Mouse (Mus musculus): ENCODE results near the gene Rnf144a.

Gene Rnf144a

DNA sequence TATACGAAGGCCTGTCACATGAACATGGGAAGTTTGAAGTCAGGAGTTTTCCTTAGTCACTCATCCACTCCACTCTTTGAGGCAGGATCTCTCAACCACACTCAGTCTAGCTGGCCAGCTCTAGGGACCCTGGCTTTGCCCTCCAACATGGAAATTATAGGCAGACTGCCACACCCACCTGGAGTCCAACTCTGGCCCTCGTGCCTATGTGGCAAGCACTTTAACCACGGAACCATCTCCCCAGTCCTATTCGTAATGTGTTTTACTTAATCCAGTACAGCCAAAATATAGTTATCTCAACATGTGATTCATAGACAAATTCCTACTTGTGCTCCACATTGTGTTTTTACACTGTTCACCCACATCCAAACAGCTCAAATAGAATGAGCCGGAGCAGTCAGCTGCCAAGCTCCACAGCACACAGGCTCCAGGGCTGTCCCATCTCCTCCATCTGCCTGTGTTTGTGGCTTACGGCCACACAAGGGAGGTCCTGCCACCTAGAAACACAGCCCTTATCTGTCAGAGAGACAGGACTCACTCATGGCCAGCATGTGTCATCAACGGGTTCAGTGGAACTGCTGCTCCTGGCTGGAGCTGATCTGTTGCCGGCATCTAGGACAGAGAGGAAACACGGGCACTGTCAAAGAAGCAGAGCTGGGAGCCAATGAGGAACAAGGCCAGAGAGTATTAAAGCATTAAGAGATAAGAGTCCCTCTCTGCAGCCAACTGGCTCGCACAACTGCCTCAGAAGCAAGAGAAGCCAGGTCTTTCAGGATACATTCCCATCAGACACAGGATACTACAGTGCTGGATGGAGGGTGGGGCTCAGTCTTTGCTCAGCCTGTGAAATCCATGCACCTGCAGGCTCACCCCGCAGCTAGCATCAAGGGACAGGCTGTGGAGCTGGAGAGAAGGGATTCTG, 10.0 kb downstream of the Rnf144a start:
- no peak for DNase-seq

DNA sequence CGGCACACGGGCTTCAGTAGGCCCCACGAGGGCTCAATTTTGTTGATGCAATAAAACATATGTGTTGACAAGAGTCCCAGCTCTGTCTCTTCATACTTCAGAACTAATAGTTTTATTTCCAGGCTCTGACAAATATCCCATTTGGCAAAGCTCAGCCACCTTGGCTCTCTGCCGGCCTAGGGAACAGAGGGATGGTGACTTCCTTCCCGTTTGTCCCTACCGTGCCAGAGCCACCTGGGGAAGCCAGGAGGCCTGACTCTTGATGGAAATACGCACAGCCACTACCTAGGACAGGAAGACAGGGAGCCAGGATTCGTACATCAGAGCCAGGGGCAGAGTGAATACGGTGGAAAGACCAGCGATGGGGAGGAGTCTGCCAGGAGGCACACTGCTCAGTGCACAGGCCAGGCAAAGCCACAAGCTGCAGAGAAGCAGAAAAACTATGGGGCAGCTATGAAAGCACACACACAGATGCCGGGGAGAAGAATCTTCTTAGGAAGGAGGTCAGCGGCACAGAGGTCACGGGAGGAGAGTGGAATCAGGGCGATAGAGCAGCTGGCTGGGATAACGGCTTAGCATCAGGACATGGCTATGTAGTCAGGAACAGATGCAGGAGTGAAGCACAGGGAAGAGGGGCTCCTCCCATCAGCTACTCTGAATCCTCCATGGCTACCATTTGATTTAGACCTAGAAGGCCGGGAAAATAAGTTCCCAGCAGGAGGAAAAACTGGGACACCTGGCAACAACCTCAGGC, 11.5 kb downstream of the Rnf144a start:
- DNase-seq = no peak

DNA sequence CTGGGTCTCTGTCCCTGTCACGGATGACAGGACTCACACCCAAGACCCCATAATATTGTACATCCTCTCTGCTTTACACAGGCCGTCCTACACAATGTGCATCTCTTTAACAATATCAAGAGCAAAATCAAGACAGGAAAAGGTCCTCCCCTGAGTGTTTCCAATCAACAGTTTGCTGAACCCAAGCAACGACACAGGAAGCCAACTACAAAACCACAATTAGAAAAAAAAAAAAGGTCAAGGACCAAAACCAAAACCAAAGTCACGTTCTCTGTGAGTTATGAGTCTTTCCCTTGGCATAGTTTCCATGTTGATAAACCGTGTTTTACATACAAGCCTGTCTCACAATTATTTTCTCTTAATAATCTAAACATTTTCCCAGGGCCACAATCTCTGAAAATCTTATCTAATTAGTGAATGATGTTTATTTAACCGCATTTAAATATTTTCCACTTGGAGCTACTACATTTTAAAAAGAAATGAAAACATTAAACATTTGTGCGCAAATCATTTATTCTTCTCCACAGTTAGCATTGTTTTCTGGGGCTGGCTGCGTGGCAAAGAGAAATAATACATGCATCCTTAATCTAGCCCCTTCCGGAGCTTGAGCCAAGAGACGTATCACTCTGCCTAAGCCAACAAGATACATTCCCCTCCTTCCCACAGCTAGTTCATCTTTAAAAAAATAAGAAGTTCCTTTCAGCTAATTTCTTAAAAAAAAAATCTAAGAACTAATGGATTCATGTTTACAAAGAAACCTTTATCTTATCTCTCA, 13.2 kb downstream of the Rnf144a start:
- DNase-seq = no peak

DNA sequence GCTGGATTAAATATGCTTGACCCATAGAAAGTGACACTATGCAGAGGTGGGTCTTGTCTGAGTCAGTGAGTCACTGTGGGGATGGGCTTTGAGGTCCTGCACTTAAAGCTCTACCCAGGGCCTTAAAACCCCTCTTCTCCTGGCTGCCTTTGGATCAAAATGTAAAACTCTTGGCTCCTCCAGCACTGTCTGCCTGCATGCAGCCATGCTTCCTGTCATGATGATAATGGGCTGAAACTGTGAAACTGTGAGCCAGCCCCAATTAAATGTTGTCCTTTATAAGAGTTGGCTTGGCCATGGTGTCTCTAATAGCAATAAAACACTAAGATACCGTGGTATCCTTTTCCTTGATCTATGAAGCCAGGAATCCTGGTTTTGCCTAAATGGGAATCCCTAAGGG, 13.8 kb downstream of the Rnf144a start:
- no peak for DNase-seq

DNA sequence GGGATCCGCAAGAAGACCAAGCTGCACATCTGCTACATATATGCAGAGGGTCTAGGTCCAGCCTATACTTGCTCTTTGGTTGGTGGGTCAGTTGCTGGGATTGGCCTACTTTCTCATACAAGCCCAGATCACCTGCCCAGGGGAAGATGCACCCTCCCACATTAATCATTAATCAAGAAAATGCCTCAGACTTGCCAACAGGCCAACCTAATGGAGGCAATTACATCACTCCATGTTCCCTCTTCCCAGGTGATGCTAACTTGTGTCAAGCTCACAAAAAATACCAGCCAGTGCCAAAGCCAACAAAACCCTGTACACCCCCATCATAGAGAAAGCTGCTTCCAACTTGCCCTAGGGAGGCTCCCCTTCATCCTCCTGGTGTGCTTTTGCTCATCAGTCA, 14.3 kb downstream of the Rnf144a start:
- DNase-seq = no peak

DNA sequence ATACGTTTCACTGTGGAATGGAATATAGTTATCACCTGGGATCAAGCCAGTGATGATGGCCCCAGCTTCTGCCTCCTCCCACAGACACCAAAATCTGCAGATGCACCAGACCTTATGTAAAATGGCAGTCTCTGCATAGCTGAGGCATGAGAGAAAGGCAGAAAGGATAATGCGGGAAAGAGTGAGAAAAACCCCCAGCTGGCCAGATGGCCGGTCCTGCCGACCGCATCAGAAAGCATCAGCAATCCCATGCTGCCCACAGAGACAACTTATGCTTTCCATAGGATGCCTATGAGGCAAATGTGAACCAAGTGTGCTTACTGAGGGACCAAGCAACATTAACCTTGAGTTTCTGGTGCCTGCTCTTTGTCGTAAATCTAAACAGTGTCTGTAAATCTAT, 15.7 kb downstream of the Rnf144a start:
- DNase-seq = no peak

DNA sequence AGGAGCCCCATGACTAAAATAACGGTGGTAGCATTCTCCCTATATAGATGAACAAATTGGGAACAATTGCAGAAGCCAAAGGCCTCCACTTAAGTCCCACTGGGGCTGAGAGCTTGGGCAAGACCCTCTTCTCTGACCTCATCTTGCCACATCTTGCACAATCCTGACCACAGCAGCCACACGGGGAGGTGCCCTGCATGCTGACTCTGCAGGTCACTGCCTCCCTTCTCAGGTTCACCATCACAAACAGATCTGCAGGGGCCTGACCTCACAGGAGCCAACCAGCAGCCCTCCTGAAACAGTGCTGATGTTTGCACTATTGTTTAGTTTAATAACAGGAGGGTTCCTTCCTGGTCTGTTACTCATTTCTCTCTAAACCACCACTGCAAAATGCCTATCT, 16.5 kb downstream of the Rnf144a start:
- DNase-seq = no peak

DNA sequence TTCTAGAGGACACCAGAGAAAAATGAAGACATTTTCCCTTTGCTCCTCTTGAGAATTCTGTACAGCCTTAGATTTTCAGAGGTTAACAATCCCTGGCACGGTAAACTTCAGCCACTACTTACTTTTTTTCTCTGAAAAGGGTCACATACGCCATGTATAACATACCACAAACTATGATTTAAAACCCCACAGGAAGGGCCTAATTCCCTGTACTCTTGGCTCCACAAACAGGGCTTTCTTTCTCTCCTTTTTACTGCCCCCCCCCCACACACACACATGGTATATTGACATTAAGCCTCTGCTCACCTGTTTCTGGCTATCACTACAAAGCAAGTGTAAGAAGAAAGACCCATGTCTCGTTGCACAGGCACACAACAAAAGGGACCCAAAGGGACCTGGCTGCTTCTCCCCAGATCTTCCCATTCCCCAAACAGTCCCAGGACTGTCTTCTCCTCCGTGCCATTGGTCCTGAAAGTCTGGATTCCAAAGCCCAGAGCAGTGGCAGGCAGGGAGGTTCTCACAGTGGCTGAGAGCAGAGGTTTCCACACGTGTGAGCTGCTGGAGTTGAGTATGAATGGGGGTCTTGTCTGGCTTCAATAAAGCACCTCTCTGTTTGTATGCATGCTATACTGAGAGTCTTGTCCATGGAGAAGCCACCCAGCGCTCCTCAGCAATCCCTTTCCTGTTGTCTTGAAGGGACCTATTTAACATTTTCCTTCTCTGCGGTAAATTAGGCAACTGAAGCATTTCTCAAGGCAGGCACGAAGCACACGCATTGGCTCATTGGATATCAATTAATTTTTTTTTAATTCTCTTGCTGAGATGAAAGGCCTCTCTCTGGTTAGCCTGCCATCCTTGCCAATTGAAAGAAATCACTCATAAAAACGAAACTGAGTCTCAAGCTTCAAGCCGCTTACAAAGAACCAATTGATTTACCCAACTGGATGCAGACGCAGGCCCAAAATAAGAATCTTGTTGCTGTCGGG, 20.3 kb downstream of the Rnf144a start:
- DNase-seq = no peak

DNA sequence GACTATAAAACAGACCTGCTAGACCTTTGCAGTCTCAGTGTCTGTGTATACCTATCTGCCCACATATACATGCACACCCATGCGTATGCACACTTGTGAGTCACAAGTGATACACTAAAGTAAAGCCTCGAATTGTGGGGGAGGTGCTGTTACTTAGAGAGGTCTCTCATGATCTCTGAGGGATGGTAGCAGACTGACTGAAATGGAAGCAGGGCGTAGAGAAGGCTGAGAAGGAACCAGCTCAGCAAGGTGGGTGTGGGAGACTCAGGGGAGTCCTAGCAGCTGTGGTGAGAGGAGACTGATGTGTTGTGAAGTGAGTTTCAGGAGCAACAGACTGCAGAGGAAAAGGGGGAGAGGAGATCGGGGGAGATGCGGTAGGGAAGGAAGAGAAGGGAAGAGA, 21.8 kb downstream of the Rnf144a start:
- DNase-seq = no peak

DNA sequence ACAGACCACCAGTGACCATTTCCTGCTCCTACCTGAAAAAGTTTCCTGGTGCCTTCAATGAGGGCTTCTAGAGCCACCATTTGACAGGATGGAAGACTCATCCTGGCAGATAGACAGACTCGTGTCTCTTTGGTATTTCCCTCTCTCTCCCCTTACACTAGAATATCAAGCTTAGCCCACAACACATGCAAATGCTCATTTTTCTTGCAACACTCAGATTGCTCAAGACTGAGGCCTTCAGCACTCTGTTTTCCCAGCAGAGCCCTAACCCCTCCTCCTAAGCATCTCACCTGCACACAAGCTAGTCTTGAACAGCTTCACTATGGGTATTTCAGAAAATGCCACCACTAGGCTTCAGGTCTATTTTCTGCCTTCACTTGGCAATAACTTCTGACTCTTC, 23.9 kb downstream of the Rnf144a start:
- no peak for DNase-seq

DNA sequence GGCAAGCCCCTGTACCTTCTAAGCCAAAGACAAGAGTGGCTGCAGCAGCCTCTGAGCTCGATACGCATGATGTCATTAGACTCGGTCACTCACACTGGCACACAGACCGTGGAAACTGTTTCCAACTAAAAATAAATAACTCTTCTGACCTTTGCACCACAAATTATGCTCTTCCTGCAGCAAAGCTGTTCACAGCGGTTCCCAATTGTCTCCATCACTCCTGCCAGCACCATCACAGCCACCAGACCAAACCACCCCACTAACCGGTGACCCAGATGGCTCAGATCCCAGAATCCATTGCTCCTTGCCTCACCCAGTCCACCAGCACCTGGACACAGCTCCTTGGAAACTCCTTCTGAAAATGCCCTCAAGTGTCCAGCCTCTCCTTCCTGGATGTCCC, 27.5 kb downstream of the Rnf144a start:
- no peak for DNase-seq

DNA sequence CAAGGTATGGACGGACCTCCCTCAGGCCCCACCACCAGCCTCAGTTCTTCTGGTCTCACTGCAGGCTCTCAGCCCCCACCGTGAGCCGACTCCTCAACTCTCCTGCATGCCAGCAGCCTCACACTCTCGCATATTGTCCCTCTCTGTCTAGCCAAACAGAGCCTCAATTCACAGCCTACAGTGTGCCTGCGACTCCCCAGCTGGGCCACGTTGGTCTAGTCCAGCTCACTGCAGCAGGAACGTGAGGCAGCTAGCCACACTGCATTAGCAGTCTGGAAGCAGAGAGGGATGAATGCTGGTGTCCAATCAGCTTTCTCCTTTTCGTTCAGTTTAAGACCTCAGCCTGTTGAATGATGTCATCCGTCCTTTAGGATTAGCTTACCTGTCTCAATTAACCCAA, 28.1 kb downstream of the Rnf144a start:
- no peak for DNase-seq

DNA sequence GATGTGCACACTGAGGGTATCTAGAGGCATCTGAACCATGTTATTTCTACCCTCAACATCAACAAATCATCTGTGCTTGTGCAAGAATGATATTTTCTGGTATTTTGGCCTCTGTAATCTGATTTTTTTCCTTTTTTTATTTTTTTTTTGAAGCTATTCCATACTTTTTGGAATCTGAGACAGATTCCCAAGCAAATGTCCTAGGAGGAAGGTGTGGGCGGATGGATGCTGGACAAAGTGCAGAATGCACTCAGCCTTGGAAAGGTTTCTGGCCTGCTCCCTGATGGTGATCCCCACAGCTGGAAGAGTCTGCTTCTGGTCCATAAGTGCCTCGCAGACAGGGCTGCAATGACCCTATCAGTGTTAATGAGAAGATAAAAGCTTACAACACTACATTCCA, 28.9 kb downstream of the Rnf144a start:
- DNase-seq = no peak

DNA sequence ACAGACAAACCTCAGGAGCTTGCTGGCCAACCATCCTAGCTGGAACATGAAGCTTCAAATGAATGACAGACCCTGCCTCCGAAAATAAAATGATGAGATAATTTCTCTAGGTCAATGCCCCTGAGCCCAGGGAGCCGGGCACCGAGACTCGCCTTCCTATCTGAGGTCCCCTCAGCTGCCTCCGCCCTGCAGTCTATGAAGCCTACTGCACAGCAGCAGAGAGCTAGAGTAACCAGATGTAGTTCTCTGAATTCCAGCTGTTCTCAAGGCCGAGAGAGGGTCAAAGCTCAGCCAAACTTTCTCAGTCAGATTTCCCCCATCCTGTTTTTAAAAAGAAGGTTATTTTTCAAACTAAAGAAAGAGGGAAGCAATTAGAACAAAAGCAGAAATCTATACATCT, 29.3 kb downstream of the Rnf144a start:
- no peak for DNase-seq

DNA sequence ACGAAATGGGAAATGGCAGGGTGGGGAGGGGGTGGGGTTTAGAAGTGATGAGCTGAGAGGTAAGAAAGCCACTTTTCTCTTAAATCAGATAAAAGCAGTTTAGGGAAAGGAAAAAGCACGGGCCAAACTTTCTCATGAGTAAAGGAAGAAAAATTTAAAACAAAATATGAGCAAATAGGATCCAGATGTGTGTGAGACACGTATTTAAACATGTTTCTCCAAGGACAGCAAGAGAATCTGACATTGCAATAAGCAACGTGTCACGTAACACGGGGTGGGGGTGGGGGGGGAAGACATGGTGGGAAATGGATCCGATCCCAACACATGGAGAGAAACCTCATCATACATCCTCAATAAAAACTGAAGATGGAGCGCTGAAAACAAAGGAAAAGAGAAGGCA, 33.3 kb downstream of the Rnf144a start:
- no peak for DNase-seq

DNA sequence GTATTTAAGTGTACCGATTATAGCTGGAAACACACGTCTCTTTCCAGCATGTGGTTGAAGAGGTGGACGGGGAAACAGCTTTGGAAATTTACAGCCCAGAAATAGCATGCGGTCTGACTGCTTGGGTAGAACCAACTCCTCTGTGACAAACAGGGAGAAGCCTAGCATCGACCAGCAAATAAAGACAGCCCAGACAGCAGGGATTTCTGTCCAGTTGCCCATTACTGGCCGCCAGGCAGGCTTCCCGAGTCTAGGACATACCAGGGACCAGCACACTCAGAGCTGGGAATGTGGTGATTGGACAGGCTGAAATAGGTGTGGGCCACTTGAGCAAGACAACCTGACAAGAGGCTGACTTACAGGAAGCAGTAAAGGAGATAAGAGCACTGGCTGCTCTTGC, 35.3 kb downstream of the Rnf144a start:
- no peak for DNase-seq

DNA sequence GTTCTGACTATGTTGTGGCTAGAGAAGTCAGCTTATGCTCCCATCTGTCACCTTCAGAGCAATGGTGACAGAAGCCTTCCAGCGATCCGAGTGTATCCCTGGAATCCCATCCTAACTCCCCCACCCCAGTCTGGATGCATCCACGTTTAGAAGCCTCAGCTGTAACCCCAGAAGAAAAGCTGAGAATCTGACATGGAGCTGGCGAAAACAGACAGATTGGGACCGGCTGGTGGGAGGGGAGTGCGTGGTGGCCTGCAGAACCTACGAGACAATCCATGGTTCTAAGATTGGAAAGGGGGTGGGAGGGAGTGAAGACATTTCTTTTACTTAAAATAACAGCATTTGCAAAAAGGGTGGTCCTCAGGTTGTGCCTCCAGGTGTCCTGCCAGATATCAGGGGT, 37.4 kb downstream of the Rnf144a start:
- DNase-seq = no peak

DNA sequence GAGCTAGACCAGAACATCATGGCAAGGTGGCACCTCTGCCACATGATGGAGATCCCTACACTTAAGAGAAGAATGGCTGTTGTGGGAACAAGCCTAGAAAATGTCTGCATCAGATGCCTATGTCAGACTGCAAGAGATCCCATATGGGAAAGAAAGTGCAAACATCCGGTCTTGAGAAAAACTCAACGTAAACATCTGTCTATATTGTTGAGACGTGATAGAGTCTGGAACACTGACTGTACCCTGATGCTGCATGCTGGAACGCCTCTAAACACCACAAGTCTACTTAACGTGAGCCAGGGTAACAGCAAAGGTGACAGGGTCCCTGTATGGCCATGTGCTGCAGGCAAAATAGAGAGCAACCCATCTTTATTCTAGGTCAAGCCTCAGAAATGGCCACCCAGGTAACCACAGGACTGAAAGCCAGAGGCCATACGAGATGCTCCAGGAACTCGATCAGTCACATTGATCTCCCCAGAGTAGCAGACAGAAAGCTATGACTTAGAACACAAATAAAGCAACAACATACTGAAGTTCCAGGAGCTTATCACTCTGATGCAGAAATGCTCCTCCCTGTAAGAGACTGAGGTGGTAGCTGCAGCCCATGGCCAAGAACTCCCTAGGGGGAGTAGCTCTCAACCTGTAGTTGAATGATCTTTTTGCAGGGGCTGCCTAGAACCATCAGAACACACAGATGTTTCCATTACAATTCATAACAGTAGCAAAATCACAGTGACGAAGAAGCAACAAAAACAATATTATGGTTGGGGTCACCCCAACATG, 38.3 kb downstream of the Rnf144a start:
- no peak for DNase-seq

DNA sequence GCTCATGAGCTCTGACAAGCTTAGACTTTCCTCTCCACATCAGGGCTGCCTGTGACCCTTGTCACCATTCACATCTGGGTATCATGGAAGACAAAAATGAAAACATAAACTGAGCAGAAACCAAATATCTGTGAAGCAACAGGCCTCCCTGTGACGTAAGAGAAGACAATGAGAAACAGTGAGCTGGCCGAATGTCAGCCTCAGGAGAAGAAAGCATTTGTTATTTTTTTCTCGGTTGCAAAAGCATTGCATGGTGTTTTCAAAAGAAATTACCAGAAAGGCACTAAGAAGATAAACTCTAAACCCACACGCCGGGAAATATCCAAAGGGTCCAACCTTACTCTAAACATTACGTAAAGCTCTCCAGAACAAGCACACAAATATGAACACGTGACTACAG, 41.3 kb downstream of the Rnf144a start:
- no peak for DNase-seq

DNA sequence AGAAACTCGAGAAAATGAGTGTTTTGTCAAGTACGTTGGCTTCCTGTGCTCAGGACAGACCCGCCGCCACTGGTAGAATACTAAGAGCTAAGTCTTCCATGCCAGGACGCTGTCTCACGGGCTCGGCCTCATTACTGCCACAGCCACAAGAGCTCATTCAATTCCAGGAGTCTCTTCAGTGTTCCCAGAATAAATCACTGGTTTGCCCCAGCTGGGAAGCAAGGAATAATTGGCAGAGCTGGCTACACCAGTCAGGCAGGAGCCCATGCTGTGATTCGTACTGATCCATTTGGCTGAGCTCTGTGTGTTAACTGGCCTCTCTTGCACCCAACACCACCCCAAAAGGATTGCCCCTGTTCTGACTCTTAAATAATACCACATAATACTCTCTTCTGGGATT, 45.0 kb downstream of the Rnf144a start:
- no peak for DNase-seq

DNA sequence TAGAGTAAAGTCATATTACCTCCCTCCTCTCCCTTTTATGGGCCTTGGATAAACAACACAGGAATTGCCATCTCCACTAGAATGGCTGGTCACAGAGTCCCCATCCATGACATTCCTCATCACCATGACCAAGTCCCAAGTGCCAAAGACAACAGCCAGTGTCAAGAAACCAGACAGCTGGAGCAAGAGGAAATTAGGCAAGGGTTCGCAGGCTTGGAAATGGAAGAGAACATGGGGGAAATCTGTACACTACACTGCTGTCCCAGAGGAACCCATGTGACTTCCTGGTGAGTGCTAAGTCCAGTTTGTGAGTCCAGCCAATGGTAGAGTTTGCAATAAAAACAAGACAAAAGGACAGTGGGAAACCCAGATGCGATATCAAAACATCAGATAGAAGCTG, 47.7 kb downstream of the Rnf144a start:
- DNase-seq = no peak

DNA sequence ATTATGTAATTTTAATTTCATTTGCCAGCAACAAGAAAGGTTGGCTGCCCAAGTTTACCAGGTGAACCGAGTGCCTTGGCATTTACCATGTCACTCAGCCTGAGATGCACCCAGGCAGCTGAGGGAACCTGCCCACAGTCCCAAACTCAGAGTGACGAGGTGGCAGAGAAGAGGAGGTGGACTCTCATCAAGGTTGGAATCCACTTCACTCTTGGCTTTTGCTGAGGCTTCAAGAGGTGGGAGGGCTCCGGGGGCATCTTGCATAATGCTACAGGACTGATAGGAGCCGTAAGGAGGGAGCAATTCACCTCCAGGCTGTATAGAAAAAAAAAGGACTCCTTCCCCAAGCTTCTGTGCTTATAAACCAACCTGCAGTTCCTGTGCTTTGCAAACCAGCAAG, 48.7 kb downstream of the Rnf144a start:
- DNase-seq = no peak

Measured in thymus, postnatal 4 days (tissue).